Mouse (Mus musculus): ENCODE results near the gene Tex35.

DNA sequence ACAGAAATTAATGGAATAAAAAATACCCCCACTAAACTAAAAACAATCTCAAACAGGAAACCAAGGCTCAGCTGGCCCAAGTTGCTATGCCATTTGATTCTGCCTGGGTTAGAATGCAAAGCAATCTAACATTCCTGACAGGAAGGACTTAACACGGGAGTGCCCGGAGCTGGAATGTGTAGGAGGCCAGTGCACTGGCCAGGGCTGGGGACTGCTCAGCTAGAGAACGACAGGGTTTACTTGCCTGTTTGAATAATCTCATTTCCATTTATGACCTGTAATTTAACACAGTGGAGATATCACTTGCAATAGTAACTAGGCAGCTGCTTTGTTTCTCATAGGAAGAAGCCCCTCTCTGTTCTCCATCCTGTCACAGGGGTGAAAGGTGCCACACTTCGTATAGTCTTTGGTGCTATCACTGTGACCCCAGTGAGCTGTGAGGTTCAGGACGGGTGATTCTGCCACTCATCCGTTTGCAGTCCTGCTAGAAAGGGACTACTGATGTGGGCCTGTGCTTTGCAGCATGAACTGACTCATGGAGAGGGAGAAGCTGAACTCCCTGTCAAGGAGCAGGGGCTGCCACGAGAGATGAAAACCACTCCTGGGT lies 34.9 kb upstream of the Tex35 start:
- no peak for TF ChIP-seq CTCF (IDR thresholded peaks at IDR 0.05; ENCODE audit: low read depth, low read length)
- no peak for TF ChIP-seq POLR2A (IDR thresholded peaks at IDR 0.05; ENCODE audit: extremely low read depth, insufficient read depth, low read length)
